In the genomic region with DNA sequence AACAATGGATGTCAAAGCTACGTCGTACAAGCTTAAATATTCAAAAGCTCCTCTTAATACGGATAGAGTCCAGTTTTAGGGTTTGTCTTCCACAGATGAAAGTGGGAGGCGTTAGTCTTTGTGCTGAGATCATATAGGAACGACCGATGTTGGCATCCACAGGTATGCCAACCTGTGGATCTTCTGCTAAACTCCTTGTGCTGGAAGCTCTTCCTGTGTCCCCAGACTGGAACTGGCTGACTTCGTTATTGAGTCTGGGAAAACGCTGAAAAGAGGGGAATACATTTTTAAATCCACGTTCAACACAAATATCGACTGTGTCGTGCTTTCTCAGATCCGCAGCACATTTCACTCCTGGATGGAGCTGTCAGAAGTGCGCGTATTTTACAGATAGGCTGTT, we compare ENCODE assay signal across 8 mouse cellular contexts. TPM values are rescaled to one million over a fixed set of nuclear protein-coding genes. Genes with fewer than 3 reads are reported as not detected.
DNase-seq lines count a peak whose midpoint lies in the region.

No protein-coding gene starts in this region.

- peak overlapping the region; percentile 65 for H3K4me3 ChIP-seq in hindbrain, embryonic 10.5 days
- peak overlapping the region; percentile 98 for H3K4me3 ChIP-seq in macrophage (ENCODE audit: inconsistent target)

- H3K9me3 ChIP-seq in hindbrain, embryonic 10.5 days, result no peaks in the 10 kb centered on the region

- peak; percentile 10 for DNase-seq in adrenal gland, postnatal 10 days
- no peak for DNase-seq in adrenal gland, postnatal 25 days
- DNase-seq in right cerebral cortex, postnatal 10 days (ENCODE audit: low spot score in 2 of 2), result peak; percentile 24 to 38
- DNase-seq in right cerebral cortex, postnatal 36 days (ENCODE audit: low spot score in 2 of 2), result no peak
- no peak for DNase-seq in hindbrain, embryonic 10.5 days (ENCODE audit: low spot score)
- DNase-seq in c-Kit-positive CD71-positive TER-119-positive erythroid progenitor cells, embryonic 14.5 days (ENCODE audit: low spot score), result no peak
- no peak for DNase-seq in frontal cortex, adult 2 months (ENCODE audit: extremely low spot score in 1 of 2, low spot score in 1 of 2)

- H3K36me3 ChIP-seq in hindbrain, embryonic 10.5 days, result peaks cover 29% of the 10 kb centered on the region
- H3K36me3 ChIP-seq in macrophage (ENCODE audit: inconsistent target), result peaks cover 15% of the 10 kb centered on the region

- H3K27me3 ChIP-seq in hindbrain, embryonic 10.5 days (ENCODE audit: insufficient read depth, poor library complexity, severe bottlenecking), result no peaks in the 10 kb centered on the region

- H3K4me1 ChIP-seq in hindbrain, embryonic 10.5 days (replicated peaks), result peaks cover 12% of the 10 kb centered on the region

- H3K27ac ChIP-seq in hindbrain, embryonic 10.5 days, result peak overlapping the region; percentile 95
- peak overlapping the region; percentile 46 for H3K27ac ChIP-seq in macrophage

- H3K79me2 ChIP-seq in macrophage (ENCODE audit: inconsistent target), result peaks cover 40% of the 10 kb centered on the region

- 10% methylated on average over 14 of the region's 14 CpGs for WGBS in hindbrain, embryonic 10.5 days
- 4% methylated on average over 14 of the region's 14 CpGs for WGBS in macrophage (ENCODE audit: missing documents)

RNA-seq across cellular contexts. Expression of gene Cox7a2, which starts 0.4 kb away (rescaled TPM):
- total RNA-seq in adrenal gland, postnatal 10 days (2021), result 100 to 1,000 TPM; 606 to 637 TPM
- 302 and 327 TPM in 2 replicates for total RNA-seq in adrenal gland, postnatal 25 days (2021)
- polyA plus RNA-seq in hindbrain, embryonic 10.5 days (2016; fragmentation: Nextera tagmentation; extraction: Ambion mirVana), result 667 and 753 TPM in 2 replicates
- total RNA-seq in macrophage (2018; cell fraction: chromatin; rRNA removed), result 10 to 100 TPM in 20 of 26 experiments, 1 to 10 TPM in 6; 1.8 to 40.5 (median 18.8) TPM
- total RNA-seq in macrophage (2018; cell fraction: cytosol; rRNA removed), result 100 to 1,000 TPM; 157 to 254 (median 188) TPM
- total RNA-seq in macrophage (2018; cell fraction: nucleus; rRNA removed), result 10 to 100 TPM; 13.4 to 62.5 (median 32.6) TPM
- polyA plus RNA-seq in macrophage (2018), result 77.7 to 255 TPM (median 184 TPM) in 3 replicates
- 574 and 682 TPM in 2 replicates for polyA plus RNA-seq in frontal cortex, adult 2 months (2012; rRNA removed)

RNA-seq across cellular contexts. Expression of gene Tmem30a, which starts 33.2 kb away (rescaled TPM):
- 10 to 100 TPM; 84.0 to 91.0 TPM for total RNA-seq in adrenal gland, postnatal 10 days (2021)
- total RNA-seq in adrenal gland, postnatal 25 days (2021), result 125 and 133 TPM in 2 replicates
- 60.7 and 61.2 TPM in 2 replicates for polyA plus RNA-seq in hindbrain, embryonic 10.5 days (2016; fragmentation: Nextera tagmentation; extraction: Ambion mirVana)
- 100 to 1,000 TPM in 3 of 26 experiments, 10 to 100 TPM in 23; 33.3 to 111 (median 78.8) TPM for total RNA-seq in macrophage (2018; cell fraction: chromatin; rRNA removed)
- total RNA-seq in macrophage (2018; cell fraction: cytosol; rRNA removed), result 100 to 1,000 TPM in 12 of 26 experiments, 10 to 100 TPM in 14; 82.0 to 126 (median 99.6) TPM
- 100 to 1,000 TPM in 22 of 26 experiments, 10 to 100 TPM in 4; 83.2 to 231 (median 146) TPM for total RNA-seq in macrophage (2018; cell fraction: nucleus; rRNA removed)
- 90.8 to 105 TPM (median 97.6 TPM) in 3 replicates for polyA plus RNA-seq in macrophage (2018)
- polyA plus RNA-seq in frontal cortex, adult 2 months (2012; rRNA removed), result 131 and 132 TPM in 2 replicates

RNA-seq across cellular contexts. Expression of gene Col12a1, which starts 41.4 kb away (rescaled TPM):
- total RNA-seq in adrenal gland, postnatal 10 days (2021), result 10 to 100 TPM; 51.5 to 53.1 TPM
- total RNA-seq in adrenal gland, postnatal 25 days (2021), result 9.5 and 9.8 TPM in 2 replicates
- polyA plus RNA-seq in hindbrain, embryonic 10.5 days (2016; fragmentation: Nextera tagmentation; extraction: Ambion mirVana), result 5.8 and 9.0 TPM in 2 replicates
- total RNA-seq in macrophage (2018; cell fraction: chromatin; rRNA removed), result 10 to 100 TPM in 1 of 26 experiments, under 1 TPM in 21, not detected in 4; 0.06 to 25.4 (median 0.27) TPM
- total RNA-seq in macrophage (2018; cell fraction: cytosol; rRNA removed), result under 1 TPM in 12 of 26 experiments, not detected in 14; under 0.01 to 0.19 (median 0.03) TPM
- total RNA-seq in macrophage (2018; cell fraction: nucleus; rRNA removed), result 1 to 10 TPM in 1 of 26 experiments, under 1 TPM in 8, not detected in 17; 0.07 to 3.8 (median 0.12) TPM
- polyA plus RNA-seq in macrophage (2018), result 0.10 to 0.15 TPM in 2 of 3 replicates, not detected in the other
- polyA plus RNA-seq in frontal cortex, adult 2 months (2012; rRNA removed), result 15.0 and 16.1 TPM in 2 replicates

Comparison
In these comparisons a context has a peak if more than half of its experiments do, and no peak if none do; other contexts are left out.
1. DNase-seq: peak in adrenal gland, postnatal 10 days (single experiment) and right cerebral cortex, postnatal 10 days (2 of 2); none in adrenal gland, postnatal 25 days (single experiment), right cerebral cortex, postnatal 36 days (0 of 2), hindbrain, embryonic 10.5 days (single experiment), c-Kit-positive CD71-positive TER-119-positive erythroid progenitor cells, embryonic 14.5 days (single experiment) and frontal cortex, adult 2 months (0 of 2).